Mouse (Mus musculus) G1E (cell line): ENCODE measurements around the gene Plb1. TPM values are rescaled to one million over a fixed set of nuclear protein-coding genes. Genes with fewer than 3 reads are reported as not detected.

Experiments
- ATAC-seq: 2 replicates; pipeline ENCODE4 v1.8.0; 2016; ENCODE audit warnings: mild to moderate bottlenecking; ENCODE audit not compliant: insufficient number of reproducible peaks, poor library complexity, low FRiP score, severe bottlenecking; ENCODE audit errors: extremely low read depth
- DNase-seq: peaks from one replicate; pipeline ENCODE4 v3.0.0; 2012; ENCODE audit warnings: low spot score
- H3K27me3 ChIP-seq: 2 replicates; pipeline ENCODE4 v1.6.1; 2012; ENCODE audit warnings: mild to moderate bottlenecking, low read length, inconsistent platforms; ENCODE audit not compliant: insufficient read depth
- H3K36me3 ChIP-seq: replicated peaks from 2 replicates; pipeline ENCODE3; 2012; ENCODE audit warnings: mild to moderate bottlenecking, inconsistent platforms
- H3K4me1 ChIP-seq: 2 replicates; pipeline ENCODE4 v1.6.1; 2012; ENCODE audit warnings: low read depth, low read length, inconsistent platforms, mixed read lengths; ENCODE audit not compliant: insufficient read depth
- H3K4me3 ChIP-seq: 2 replicates; pipeline ENCODE4 v1.5.1; 2012; ENCODE audit warnings: low read depth, mild to moderate bottlenecking, inconsistent platforms, low read length, moderate library complexity, mixed read lengths
- H3K9me3 ChIP-seq: replicated peaks from 2 replicates; pipeline ENCODE4 v1.6.1; 2012; ENCODE audit warnings: inconsistent platforms
- CTCF ChIP-seq: IDR thresholded peaks from 2 replicates; pipeline ENCODE4 v1.5.1; 2012; ENCODE audit warnings: low read depth, low read length, inconsistent platforms, mixed read lengths
- GATA1 ChIP-seq: IDR thresholded peaks from 2 replicates; pipeline ENCODE4 v1.6.1; 2012; ENCODE audit warnings: borderline replicate concordance, low read length, inconsistent platforms, mixed read lengths
- GATA2 ChIP-seq: IDR thresholded peaks from 2 replicates; pipeline ENCODE4 v1.6.1; 2012; ENCODE audit warnings: low read depth, low read length, inconsistent platforms, borderline replicate concordance
- POLR2AphosphoS5 ChIP-seq: IDR thresholded peaks from 2 replicates; pipeline ENCODE4 v1.6.1; 2012; ENCODE audit warnings: low read depth, low read length, inconsistent platforms; ENCODE audit not compliant: insufficient replicate concordance
- TAL1 ChIP-seq: conservative IDR thresholded peaks from 2 replicates; pipeline ENCODE4 v1.6.1; 2012; ENCODE audit warnings: low read depth, low read length, inconsistent platforms, mixed read lengths
- polyA plus RNA-seq: library from polyadenylated mRNA; stranded (reverse); fragments of >175 nt; gene quantifications from 2 replicates; pipeline ENCODE4 v1.2.3, GENCODE M21; 2012
- total RNA-seq, 2 experiments: library from RNA; stranded (forward) in 1 of 2; stranded (reverse) in 1 of 2; fragments of 200-1000 nt in 1 of 2; fragments of >200 nt in 1 of 2; fragmentation: Nextera tagmentation in 1 of 2; gene quantifications; 2 replicates each; pipeline ENCODE4 v1.2.3; 2014 to 2017

Gene Plb1
- total and polyA plus RNA-seq, 3 experiments: 0.27 TPM; not detected in 2

DNA sequence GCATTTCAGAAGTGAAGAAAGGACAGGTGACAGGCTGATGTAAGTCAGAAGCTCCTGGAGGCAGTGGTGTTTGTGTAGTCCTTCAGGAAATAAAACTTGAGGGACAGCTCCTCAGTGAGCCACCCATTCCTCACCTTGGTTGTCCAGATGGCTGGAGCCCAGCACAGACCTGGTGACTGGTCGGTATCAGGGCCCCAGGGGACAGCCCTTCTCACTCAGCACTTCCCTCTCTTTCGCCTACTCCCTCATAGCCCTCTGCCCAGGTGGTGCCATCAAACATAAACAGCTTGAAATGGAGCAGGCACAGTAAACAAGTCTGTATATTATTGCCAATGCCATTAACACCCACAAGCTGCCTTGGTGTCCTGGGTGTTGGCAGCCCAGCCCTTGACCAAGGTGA, 8.2 kb downstream of the Plb1 start:
- TF ChIP-seq POLR2AphosphoS5: no peak
- no peak for TF ChIP-seq TAL1
- no peak for TF ChIP-seq CTCF
- TF ChIP-seq GATA2: no peak
- no peak for TF ChIP-seq GATA1
- Histone ChIP-seq H3K36me3 (no peaks in the 10 kb centered on the region), H3K9me3 (no peaks in the 10 kb centered on the region), H3K4me3 (no peak overlapping the region), H3K4me1 (peaks cover 7% of the 10 kb centered on the region; the same call in 1 of the 2 replicates), H3K27me3 (peaks cover 5% of the 10 kb centered on the region)
- DNase-seq (no peak), ATAC-seq (no peak)

DNA sequence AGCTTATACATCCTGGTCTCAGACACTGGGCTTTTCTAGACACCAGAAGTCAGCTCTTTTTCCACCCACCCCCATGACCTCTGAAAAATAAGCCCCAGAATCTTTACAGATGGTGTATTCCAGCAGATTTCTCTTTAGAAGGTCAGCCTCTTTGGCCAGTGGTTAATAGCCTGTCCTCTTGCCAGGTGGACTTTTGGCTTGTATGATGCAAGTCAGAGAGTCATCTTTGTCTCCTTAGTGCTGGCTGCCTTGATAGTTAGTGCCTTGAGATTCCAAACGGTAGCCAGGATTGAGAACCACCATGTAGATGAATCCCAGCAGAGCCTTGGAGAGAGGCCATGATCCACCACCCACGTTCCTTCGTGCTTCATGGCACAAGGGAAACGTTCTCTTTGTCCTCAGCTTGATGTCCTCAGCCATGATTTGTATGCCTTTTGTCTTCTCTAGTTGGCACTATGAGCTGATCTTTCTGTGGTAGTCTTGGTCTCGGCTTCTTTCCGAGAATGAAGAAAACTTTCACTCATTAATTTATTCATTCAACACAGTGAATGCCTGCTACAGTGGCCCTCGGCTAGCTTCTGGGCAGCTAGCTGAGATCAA, 10.9 kb downstream of the Plb1 start:
- Histone ChIP-seq H3K4me1 (peaks cover 7% of the 10 kb centered on the region; the same call in 1 of the 2 replicates), H3K9me3 (no peaks in the 10 kb centered on the region), H3K27me3 (peaks cover 2% of the 10 kb centered on the region; the same call in 1 of the 2 replicates), H3K36me3 (no peaks in the 10 kb centered on the region), H3K4me3 (no peak overlapping the region)
- ATAC-seq (no peak), DNase-seq (no peak)
- TF ChIP-seq CTCF: no peak
- TF ChIP-seq TAL1: no peak
- TF ChIP-seq POLR2AphosphoS5: no peak
- TF ChIP-seq GATA1: no peak
- no peak for TF ChIP-seq GATA2

DNA sequence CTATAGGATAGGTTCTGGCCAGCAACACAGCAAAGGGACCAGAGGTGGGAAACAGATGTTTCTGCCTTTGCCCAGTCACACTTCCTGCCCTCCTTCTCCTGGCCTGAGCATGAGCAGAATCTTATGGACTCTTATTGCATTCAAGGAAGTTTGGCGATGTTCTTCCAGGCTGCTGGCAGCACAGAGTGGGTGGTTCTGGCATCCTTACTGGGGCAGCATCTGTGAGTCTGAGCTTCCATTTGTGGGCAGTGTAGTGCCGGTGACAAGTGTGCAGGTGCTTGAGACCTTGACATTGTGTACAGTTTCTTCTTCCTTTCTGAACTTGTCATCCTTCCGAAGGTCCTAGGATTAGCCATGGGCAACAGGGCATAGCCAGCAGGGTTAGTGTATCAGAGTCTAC, 12.9 kb downstream of the Plb1 start:
- no peak for ATAC-seq
- no peaks in the 10 kb centered on the region; the same call in 1 of the 2 replicates for H3K4me1 ChIP-seq
- H3K4me3 ChIP-seq: no peak overlapping the region
- no peak for DNase-seq
- TF ChIP-seq POLR2AphosphoS5: no peak
- TF ChIP-seq TAL1: no peak
- TF ChIP-seq GATA1: no peak
- no peak for TF ChIP-seq CTCF
- no peak for TF ChIP-seq GATA2
- H3K27me3 ChIP-seq: peaks cover 4% of the 10 kb centered on the region
- no peaks in the 10 kb centered on the region for H3K9me3 ChIP-seq
- H3K36me3 ChIP-seq: no peaks in the 10 kb centered on the region

DNA sequence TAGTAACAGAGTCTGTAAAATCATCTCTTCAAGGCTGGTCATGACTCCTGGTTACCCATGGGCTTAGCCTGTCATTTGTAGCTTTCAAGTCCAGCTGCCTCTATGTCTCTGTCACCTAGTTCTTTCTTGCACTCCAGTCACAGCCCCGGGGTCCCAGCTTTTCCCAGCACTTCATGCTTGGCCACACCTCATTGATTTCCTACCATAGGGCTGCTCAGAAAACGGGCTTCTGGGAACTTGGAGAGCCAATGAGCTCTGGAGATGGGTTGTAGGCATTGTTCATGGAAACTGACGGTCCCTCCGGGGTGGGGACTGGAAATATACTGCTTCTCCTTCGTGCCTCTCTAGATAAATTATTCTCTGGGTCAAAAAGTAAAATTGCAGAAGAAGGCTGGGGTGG, 28.2 kb downstream of the Plb1 start:
- Histone ChIP-seq H3K4me1 (peaks cover 9% of the 10 kb centered on the region; the same call in 1 of the 2 replicates), H3K27me3 (no peaks in the 10 kb centered on the region; the same call in 1 of the 2 replicates), H3K4me3 (no peak overlapping the region), H3K9me3 (no peaks in the 10 kb centered on the region), H3K36me3 (no peaks in the 10 kb centered on the region)
- ATAC-seq: no peak
- DNase-seq: no peak
- TF ChIP-seq GATA1 (no peak), TAL1 (no peak), GATA2 (no peak), CTCF (no peak), POLR2AphosphoS5 (no peak)

DNA sequence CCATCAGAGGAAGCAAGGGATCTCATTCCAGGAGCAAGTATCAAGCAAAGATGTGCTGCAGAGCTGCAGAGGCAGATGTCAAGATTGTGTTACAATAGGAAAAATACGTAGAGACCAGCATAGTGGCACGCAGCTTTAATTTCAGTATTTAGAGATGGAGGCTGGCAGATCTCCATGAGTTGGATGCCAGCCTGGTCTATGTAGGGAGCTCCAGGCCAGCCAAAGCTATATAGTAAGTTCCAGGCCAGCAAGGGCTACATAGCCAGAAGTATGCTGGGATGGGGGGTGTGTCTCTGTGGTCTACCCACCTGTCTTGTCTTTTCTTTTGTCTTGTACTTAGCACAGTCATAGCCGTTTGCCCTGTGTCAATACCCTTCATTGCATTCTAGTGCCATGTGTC, 28.7 kb downstream of the Plb1 start:
- Histone ChIP-seq H3K4me3 (no peak overlapping the region), H3K36me3 (no peaks in the 10 kb centered on the region), H3K4me1 (peaks cover 9% of the 10 kb centered on the region; the same call in 1 of the 2 replicates), H3K9me3 (no peaks in the 10 kb centered on the region), H3K27me3 (no peaks in the 10 kb centered on the region; the same call in 1 of the 2 replicates)
- no peak for ATAC-seq
- no peak for TF ChIP-seq TAL1
- TF ChIP-seq GATA2: no peak
- no peak for TF ChIP-seq POLR2AphosphoS5
- no peak for TF ChIP-seq GATA1
- DNase-seq: no peak

DNA sequence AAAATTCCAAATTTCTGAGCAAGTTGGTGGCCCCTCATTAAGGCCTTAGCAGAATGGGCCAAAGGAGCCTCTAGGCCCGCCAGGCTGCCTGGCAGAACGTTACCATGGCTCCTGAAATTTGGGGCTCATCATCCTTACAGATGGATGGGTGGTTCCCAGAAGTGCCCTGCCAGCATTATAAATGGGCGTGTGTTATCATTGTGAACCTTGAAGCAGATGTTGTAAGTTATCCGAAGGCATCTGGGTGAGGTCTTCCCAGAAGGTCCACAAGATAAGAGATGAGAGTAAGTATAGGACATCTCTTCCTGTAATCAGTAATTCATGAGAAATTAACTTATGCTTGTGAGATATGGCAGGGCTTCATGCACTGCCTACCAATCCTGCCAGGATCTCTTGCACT, 30.0 kb downstream of the Plb1 start:
- no peak for DNase-seq

More for the DNA sequence above, 30.0 kb downstream of the Plb1 start:
- Histone ChIP-seq H3K36me3 (no peaks in the 10 kb centered on the region), H3K4me1 (peaks cover 9% of the 10 kb centered on the region; the same call in 1 of the 2 replicates), H3K4me3 (no peak overlapping the region), H3K27me3 (no peaks in the 10 kb centered on the region), H3K9me3 (no peaks in the 10 kb centered on the region)
- peak; percentile 49 for ATAC-seq
- TF ChIP-seq GATA2 (no peak), TAL1 (0 out of 2 replicates have a peak, but pooled peaks have one; percentile 22), POLR2AphosphoS5 (no peak), GATA1 (no peak), CTCF (no peak)
